8 mouse cellular contexts compared by ENCODE assay signal in genomic region chr9:94533641-94534040, GRCm38 (mm10). TPM values are rescaled to one million over a fixed set of nuclear protein-coding genes. Genes with fewer than 3 reads are reported as not detected.
DNase-seq lines count a peak whose midpoint lies in the region; ATAC-seq and TF ChIP-seq lines count a peak whose summit lies in the region.

No protein-coding gene starts in this region.

- no peaks in the 10 kb centered on the region for H3K36me3 ChIP-seq in forebrain, embryonic 12.5 days (replicated peaks)
- H3K36me3 ChIP-seq in forebrain, embryonic 11.5 days (ENCODE audit: control insufficient read depth, insufficient read depth, low read length): no peaks in the 10 kb centered on the region
- H3K36me3 ChIP-seq in forebrain, postnatal 0 days (ENCODE audit: insufficient read depth): no peaks in the 10 kb centered on the region
- no peaks in the 10 kb centered on the region for H3K36me3 ChIP-seq in lung, postnatal 0 days (ENCODE audit: insufficient read depth, low read length)

- 24% methylated on average over 4 of the region's 4 CpGs for WGBS in forebrain, embryonic 12.5 days
- WGBS in forebrain, embryonic 11.5 days: 15% methylated on average over 4 of the region's 4 CpGs
- WGBS in forebrain, postnatal 0 days: 35% methylated on average over 4 of the region's 4 CpGs
- WGBS in lung, postnatal 0 days: 29% methylated on average over 4 of the region's 4 CpGs

- H3K9ac ChIP-seq in forebrain, embryonic 12.5 days: no peak overlapping the region
- H3K9ac ChIP-seq in forebrain, embryonic 11.5 days (ENCODE audit: low read length): no peak overlapping the region
- H3K9ac ChIP-seq in forebrain, postnatal 0 days: no peak overlapping the region
- no peak overlapping the region for H3K9ac ChIP-seq in lung, postnatal 0 days (replicated peaks; ENCODE audit: low read depth)

- no peak for ATAC-seq in forebrain, embryonic 12.5 days (ENCODE audit: low FRiP score)
- no peak for ATAC-seq in forebrain, embryonic 11.5 days (replicated peaks; ENCODE audit: low FRiP score)
- ATAC-seq in forebrain, postnatal 0 days: no peak
- no peak for ATAC-seq in lung, postnatal 0 days
- no peak for ATAC-seq in frontal cortex, adult (ENCODE audit: low TSS enrichment)

- no peak for DNase-seq in forebrain, embryonic 11.5 days (ENCODE audit: low spot score)
- peak; percentile 29 for DNase-seq in Muller cell, postnatal 12 days (ENCODE audit: inconsistent ontology term)
- no peak for DNase-seq in forebrain, postnatal 0 days
- DNase-seq in lung, postnatal 0 days (ENCODE audit: low spot score): no peak
- peak; percentile 61 for DNase-seq in thymus, postnatal 14 days
- no peak for DNase-seq in spleen, postnatal 14 days (ENCODE audit: low spot score in 2 of 2)

- H3K27me3 ChIP-seq in forebrain, embryonic 12.5 days: no peaks in the 10 kb centered on the region
- H3K27me3 ChIP-seq in forebrain, embryonic 11.5 days (ENCODE audit: control insufficient read depth, insufficient read depth, low read length): no peaks in the 10 kb centered on the region
- no peaks in the 10 kb centered on the region for H3K27me3 ChIP-seq in forebrain, postnatal 0 days (ENCODE audit: insufficient read depth, low read length)
- no peaks in the 10 kb centered on the region for H3K27me3 ChIP-seq in lung, postnatal 0 days (replicated peaks; ENCODE audit: insufficient read depth, low read length)

- no peak overlapping the region for H3K27ac ChIP-seq in forebrain, embryonic 12.5 days
- H3K27ac ChIP-seq in forebrain, embryonic 11.5 days (ENCODE audit: low read depth, low read length): no peak overlapping the region
- no peak overlapping the region for H3K27ac ChIP-seq in forebrain, postnatal 0 days (ENCODE audit: low read depth, low read length)
- H3K27ac ChIP-seq in lung, postnatal 0 days (ENCODE audit: low read length): no peak overlapping the region

- H3K4me2 ChIP-seq in forebrain, embryonic 12.5 days: peak overlapping the region; percentile 34
- H3K4me2 ChIP-seq in forebrain, embryonic 11.5 days (ENCODE audit: low read depth, low read length, severe bottlenecking): no peak overlapping the region
- H3K4me2 ChIP-seq in forebrain, postnatal 0 days (ENCODE audit: low read depth): peak overlapping the region; percentile 39
- H3K4me2 ChIP-seq in lung, postnatal 0 days (replicated peaks; ENCODE audit: low read depth, low read length): peak overlapping the region; percentile 22; the same call in 1 of the 2 replicates

- no peak for TF ChIP-seq EP300 in lung, postnatal 0 days (IDR thresholded peaks at IDR 0.05)

- H3K4me3 ChIP-seq in forebrain, embryonic 12.5 days (replicated peaks): 0 out of 2 replicates have a peak overlapping the region, but pooled peaks have one; percentile 5
- H3K4me3 ChIP-seq in forebrain, embryonic 11.5 days (ENCODE audit: low read depth, low read length): no peak overlapping the region
- H3K4me3 ChIP-seq in forebrain, postnatal 0 days (ENCODE audit: low read depth, low read length): peak overlapping the region; percentile 85
- no peak overlapping the region for H3K4me3 ChIP-seq in lung, postnatal 0 days (ENCODE audit: low read depth, low read length)

- no peaks in the 10 kb centered on the region for H3K9me3 ChIP-seq in forebrain, embryonic 12.5 days
- H3K9me3 ChIP-seq in forebrain, embryonic 11.5 days (ENCODE audit: control insufficient read depth, low read length): no peaks in the 10 kb centered on the region
- no peaks in the 10 kb centered on the region for H3K9me3 ChIP-seq in forebrain, postnatal 0 days (ENCODE audit: low read length)
- H3K9me3 ChIP-seq in lung, postnatal 0 days (ENCODE audit: low read length): no peaks in the 10 kb centered on the region

- peaks cover 23% of the 10 kb centered on the region for H3K4me1 ChIP-seq in forebrain, embryonic 12.5 days
- no peaks in the 10 kb centered on the region; the same call in 1 of the 2 replicates for H3K4me1 ChIP-seq in forebrain, embryonic 11.5 days (replicated peaks; ENCODE audit: control insufficient read depth, insufficient read depth, low read length)
- H3K4me1 ChIP-seq in forebrain, postnatal 0 days (ENCODE audit: insufficient read depth): no peaks in the 10 kb centered on the region
- peaks cover 7% of the 10 kb centered on the region; the same call in 1 of the 2 replicates for H3K4me1 ChIP-seq in lung, postnatal 0 days (ENCODE audit: insufficient read depth, low read depth, low read length)

- no peak for TF ChIP-seq CTCF in forebrain, postnatal 0 days (IDR thresholded peaks at IDR 0.05; ENCODE audit: low read depth)
- TF ChIP-seq CTCF in lung, postnatal 0 days (IDR thresholded peaks at IDR 0.05): no peak

RNA-seq across cellular contexts. Expression of gene 1190002N15Rik, which starts 4.2 kb away (rescaled TPM):
- 6.1 and 11.1 TPM in 2 replicates for polyA plus RNA-seq in forebrain, embryonic 12.5 days (2016; fragmentation: Nextera tagmentation; extraction: Ambion mirVana)
- polyA plus RNA-seq in forebrain, embryonic 11.5 days (2014; fragmentation: Nextera tagmentation; extraction: Ambion mirVana): 21.8 and 25.3 TPM in 2 replicates
- 30.3 and 37.7 TPM in 2 replicates for total RNA-seq in forebrain, postnatal 0 days (2014; rRNA removed)
- 7.3 TPM in 2 replicates for polyA plus RNA-seq in forebrain, postnatal 0 days (2015; fragmentation: Nextera tagmentation; extraction: Ambion mirVana)
- 23.7 and 34.1 TPM in 2 replicates for polyA plus RNA-seq in lung, postnatal 0 days (2015; fragmentation: Nextera tagmentation; extraction: Ambion mirVana)

Comparison
In these comparisons a context has a peak if more than half of its experiments do, and no peak if none do; other contexts are left out.
1. H3K4me3 ChIP-seq: peak in forebrain, embryonic 12.5 days (single experiment) and forebrain, postnatal 0 days (single experiment); none in forebrain, embryonic 11.5 days (single experiment) and lung, postnatal 0 days (single experiment).
2. DNase-seq: peak in Muller cell, postnatal 12 days (single experiment) and thymus, postnatal 14 days (single experiment); none in forebrain, embryonic 11.5 days (single experiment), forebrain, postnatal 0 days (single experiment), lung, postnatal 0 days (single experiment) and spleen, postnatal 14 days (0 of 2).